Mouse (Mus musculus): ENCODE measurements around the gene Prkaa2. TPM values are rescaled to one million over a fixed set of nuclear protein-coding genes. Genes with fewer than 3 reads are reported as not detected.
A peak's percentile ranks its signal among the peaks of the same experiment; 100 is the strongest.

Prkaa2 gene
- total RNA-seq (2021): 10 to 100 TPM in 1 of 2 experiments, 1 to 10 TPM in 1; 7.6 to 12.7 TPM
- long read RNA-seq, experiment 1, full-length matches to known transcripts: 3 of 5 reads
- long read RNA-seq, experiment 1, partial matches to known transcripts: 1 of 5 reads
- long read RNA-seq, experiment 1, other reads (novel, unspliced or antisense): 1 of 5 reads
- long read RNA-seq, experiment 2, full-length matches to known transcripts: 2 of 3 reads
- long read RNA-seq, experiment 2, partial matches to known transcripts: 0 of 3 reads
- long read RNA-seq, experiment 2, other reads (novel, unspliced or antisense): 1 of 3 reads

DNA sequence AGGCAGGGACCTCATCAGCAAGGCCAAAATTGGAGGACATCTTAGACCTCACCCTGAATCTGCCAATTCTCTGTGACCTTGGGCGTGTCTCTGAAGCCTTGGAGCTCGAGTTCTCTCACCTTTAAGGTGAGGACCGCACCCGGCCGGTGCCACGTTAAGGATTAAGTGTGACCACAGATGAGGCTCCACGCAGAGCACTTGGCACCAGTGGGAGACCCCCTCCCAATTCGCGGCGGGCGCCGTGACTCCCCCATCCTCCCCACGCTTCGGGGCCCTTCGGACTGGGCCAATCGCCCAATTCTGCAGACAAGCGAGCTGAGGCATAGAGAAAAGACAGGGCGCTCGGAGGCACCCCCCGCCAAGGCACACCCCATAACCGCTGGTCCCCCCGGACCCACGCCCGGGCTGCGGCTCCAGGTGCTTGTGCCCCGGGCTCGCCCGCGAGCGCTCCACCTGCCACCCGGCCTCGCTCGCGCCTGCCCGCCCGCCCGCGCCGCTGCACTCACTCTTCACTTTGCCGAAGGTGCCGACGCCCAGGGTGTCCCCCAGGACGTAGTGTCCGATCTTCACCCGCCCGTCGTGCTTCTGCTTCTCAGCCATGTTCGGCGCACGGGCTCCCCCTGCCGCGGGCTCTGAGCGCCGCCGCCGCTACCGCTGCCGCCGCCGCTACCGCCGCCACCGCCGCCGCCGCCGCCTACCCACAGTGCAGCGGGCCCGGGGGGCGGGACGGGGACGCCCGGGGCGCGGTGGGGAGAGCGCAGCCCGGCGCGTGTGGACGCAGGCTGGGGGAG lies at the start of gene Prkaa2:
Gene Prkaa2 (minus strand): TSS at position 692 of the 791 bp plus-strand sequence.
- DNase-seq: peak; percentile 90

- DNase-seq: no peak
These were observed 49.8 kb upstream of the Prkaa2 start for GRCm38 (mm10) chr4:105159531-105159870.

GRCm38 (mm10) chr4:105158651-105159530 lies 49.2 kb upstream of the Prkaa2 start:
- DNase-seq: peak; percentile 46

GRCm38 (mm10) chr4:105158169-105158555 lies 48.5 kb upstream of the Prkaa2 start:
- peak; percentile 84 for DNase-seq

DNA sequence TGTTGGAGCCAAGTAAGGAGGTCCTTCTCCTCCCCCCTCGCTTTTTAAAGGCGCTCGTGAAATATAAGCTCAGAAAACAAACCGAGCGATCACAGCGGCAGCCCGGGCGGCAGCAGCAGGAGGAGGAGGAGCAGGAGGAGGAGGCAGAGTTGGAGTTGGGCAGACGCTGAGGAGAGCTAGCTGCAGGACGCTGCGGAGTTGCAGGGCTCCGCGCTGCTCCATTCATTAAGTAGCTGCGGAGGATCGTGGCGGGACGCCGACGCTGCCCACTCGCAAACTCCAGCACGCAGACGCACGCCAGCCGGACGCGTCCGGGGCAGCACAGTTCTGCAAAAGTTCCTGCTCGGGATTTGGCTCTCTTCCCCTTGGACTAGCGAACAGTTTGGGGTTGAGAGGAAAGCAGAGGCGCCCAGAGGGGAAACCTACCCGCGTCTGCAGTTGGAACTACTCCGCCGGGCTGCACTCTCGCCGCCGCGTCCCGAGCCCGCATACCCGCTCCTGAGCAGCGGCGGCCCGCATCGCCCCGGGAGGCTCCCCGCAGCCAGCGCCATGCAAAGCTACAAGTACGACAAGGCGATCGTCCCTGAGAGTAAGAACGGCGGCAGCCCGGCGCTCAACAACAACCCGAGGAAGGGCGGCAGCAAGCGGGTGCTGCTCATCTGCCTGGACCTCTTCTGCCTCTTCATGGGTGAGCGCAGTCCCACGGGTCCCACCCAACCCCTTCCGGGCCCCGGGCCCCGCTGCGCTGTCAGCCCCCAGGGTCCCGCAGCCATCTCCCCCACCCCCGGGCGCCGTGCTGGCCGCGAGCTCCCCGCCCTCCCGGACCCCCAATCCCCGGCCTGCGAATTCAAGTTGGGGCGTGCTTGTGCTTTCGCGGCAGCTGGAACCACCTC lies 47.8 kb upstream of the Prkaa2 start, which contains the start of gene Plpp3:
Gene Plpp3 (plus strand): TSS at position 72 of the 893 bp plus-strand sequence.
- peak; percentile 93 for DNase-seq

- DNase-seq: no peak
These were observed 47.2 kb upstream of the Prkaa2 start for GRCm38 (mm10) chr4:105156955-105157275.

GRCm38 (mm10) chr4:105156281-105156680 lies 46.6 kb upstream of the Prkaa2 start:
- no peak for DNase-seq

DNA sequence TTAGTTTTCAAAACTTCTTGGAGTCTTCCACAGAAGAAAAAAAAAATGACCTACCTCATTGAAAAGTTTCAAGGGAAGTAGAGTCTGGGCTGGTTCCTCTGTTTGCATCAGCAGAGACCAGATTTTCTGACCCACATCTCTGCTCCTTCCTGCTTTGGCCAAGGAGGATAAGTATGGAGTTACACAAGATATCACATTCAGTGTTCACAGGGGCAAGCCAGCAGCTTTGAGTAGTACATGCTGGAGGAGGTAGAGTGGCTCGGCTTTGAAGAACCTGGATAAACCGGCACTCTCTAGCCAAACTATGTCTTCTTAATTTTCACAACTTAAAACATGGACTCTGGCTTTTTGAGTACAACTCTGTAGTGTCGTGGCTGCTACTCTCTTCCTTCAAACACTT lies 43.5 kb upstream of the Prkaa2 start:
- no peak for DNase-seq

DNA sequence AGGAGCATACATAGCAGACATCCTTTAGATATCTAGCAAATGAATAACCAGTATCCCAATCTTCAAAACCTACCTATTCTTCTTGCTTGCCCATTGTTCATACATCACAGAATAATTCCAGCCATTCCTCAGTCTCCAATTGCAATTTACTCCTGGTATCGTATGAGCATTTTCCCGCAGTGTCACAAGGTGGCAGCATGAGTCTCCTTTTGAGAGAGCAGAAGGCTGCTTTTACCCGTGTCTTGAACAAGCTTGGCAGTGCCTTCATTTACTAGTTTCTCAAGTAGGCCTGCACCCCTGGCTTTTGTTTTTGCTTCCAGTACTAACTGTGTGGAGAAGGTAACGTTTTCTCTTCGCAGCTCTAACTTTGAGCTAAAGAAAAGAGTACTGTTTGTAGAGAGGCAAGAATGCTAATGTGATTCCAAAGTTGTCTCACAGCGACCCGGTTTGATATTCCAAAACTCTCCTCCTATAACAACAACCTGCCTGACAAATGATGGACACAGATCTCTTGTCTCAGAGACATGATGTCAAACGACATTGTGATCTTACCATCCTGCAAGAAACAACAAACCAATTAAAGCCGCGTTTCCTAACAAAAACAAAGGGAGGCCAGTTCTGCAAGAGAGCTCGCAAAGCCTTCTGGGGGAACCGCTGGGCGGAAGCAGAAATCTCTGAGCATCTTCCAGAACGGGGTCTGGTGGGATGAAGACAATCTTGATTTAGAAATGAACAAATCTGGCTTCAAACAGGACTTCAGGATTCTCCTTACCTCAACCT lies 42.4 kb upstream of the Prkaa2 start:
- DNase-seq: peak; percentile 82

- DNase-seq: no peak
These were observed 39.8 kb upstream of the Prkaa2 start for GRCm38 (mm10) chr4:105149492-105149891.

DNA sequence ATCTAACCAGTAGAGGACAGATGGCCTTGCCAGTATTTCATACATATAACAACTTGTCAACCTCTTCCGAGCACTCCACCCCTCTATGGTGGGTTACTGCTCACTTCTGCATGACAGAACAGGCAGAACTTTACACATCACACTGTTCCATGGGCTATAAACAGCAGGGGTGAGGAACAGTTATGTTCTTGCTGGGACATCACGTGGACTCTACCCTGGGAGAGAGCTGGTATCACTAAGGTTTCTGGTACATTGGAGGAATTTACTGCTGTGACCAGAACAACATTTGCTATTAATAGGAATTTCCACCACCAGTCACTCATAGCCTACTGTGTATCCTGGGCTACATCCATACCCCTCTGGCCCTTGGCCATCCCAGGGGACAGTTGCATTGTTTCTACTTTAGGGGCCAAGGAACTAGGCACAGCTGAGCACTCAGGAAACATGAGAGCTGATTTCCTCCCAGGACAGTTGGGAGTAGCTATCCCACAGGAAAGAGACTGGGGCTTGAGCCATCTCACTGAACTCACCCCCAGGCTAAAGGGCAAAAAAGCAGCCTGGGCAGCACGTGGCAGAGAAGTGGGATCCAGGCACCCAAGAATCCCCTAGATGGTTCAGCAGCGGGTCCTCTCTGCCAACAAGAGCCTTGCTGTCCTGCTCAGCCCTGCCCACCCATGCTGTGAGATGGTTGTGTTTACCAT lies 23.8 kb upstream of the Prkaa2 start:
- DNase-seq: peak; percentile 15

DNA sequence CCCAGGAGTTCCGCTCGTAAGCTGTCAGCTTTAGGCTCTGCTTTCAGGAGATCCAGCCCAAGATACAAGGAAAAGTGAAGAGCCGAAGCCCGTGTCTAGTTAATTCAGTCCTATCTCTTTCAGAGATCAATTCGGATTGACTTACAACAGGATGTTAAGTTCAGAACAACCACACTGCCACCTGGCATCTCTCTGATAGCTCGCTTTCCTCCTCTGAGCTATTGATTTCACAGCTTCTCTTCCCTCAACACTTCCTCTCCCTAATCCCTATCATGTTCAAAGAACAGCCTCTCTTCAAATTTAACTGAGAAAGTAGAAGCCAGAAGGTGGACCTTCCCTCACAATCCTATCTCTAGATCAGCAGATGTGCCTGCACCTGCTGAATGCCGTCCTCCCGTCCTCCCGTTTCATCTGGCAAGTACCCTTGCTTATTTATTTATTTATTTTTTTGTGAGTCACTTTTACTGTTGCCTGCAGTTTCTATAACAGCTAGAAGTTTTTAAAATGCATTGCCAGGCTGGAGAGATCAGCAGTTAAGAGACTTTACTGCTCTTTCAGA lies 22.1 kb upstream of the Prkaa2 start:
- DNase-seq: no peak

- DNase-seq: no peak
These were observed 19.5 kb upstream of the Prkaa2 start for GRCm38 (mm10) chr4:105129212-105129611.

GRCm38 (mm10) chr4:105122429-105122828 lies 12.7 kb upstream of the Prkaa2 start:
- peak; percentile 85 for DNase-seq

- DNase-seq: no peak
These were observed 11.4 kb upstream of the Prkaa2 start for GRCm38 (mm10) chr4:105121081-105121480.

DNA sequence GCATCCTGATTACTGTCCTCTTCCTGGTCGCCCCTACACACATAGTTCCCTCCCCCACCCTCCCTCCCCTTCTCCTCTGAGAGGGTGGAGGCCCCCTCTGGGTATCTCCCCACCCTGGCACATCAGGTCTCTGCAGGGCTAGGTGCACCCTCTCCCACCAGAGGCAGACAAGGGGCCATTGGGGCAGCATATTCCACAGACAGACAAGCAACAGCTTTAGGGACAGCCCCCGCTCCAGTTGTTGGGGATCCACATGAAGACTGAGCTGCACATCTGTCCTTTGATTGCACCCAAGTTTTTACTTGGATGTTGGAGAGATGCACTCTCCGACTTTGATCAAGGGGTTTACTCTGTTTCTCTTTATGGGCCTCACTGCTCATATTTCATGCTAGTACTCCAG lies 3.8 kb upstream of the Prkaa2 start:
- no peak for DNase-seq

GRCm38 (mm10) chr4:105113042-105113441 lies 3.4 kb upstream of the Prkaa2 start:
- DNase-seq: no peak

DNA sequence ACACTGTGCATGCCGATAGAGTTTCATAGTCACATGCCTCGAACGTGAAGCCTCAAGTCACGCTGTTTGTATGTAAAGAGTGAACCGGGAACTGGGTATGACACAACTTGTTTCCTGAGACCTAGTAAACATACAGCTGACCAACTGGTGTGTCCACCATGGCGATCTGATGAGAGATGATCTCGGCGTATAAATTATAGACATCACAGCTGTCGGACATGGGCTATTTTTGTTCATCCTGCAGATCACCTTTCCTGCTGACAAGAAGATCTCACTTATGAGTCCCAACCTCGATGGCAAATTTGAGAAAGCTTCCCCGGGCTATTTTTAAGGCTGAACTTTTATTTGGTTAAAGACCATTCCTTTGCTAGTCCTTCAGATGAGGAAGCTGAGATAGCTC lies 2.1 kb upstream of the Prkaa2 start:
- no peak for DNase-seq

GRCm38 (mm10) chr4:105110684-105111035 lies 970 bp upstream of the Prkaa2 start:
- DNase-seq: no peak

All from adrenal gland, postnatal 10 days (tissue).